Mouse (Mus musculus) spleen, postnatal 10 days (tissue): ENCODE data around the gene Gys1.
"Not testable (repeated sequence)": the region's sequence is repeated elsewhere in the genome, so short reads cannot be mapped to it uniquely, and the experiment has no call there.

Experiments
- DNase-seq, 2 experiments: peaks; one replicate each; pipeline ENCODE4 v3.0.0; 2021 to 2022; ENCODE audit warnings: low spot score in 2 of 2

The Gys1 gene

DNA sequence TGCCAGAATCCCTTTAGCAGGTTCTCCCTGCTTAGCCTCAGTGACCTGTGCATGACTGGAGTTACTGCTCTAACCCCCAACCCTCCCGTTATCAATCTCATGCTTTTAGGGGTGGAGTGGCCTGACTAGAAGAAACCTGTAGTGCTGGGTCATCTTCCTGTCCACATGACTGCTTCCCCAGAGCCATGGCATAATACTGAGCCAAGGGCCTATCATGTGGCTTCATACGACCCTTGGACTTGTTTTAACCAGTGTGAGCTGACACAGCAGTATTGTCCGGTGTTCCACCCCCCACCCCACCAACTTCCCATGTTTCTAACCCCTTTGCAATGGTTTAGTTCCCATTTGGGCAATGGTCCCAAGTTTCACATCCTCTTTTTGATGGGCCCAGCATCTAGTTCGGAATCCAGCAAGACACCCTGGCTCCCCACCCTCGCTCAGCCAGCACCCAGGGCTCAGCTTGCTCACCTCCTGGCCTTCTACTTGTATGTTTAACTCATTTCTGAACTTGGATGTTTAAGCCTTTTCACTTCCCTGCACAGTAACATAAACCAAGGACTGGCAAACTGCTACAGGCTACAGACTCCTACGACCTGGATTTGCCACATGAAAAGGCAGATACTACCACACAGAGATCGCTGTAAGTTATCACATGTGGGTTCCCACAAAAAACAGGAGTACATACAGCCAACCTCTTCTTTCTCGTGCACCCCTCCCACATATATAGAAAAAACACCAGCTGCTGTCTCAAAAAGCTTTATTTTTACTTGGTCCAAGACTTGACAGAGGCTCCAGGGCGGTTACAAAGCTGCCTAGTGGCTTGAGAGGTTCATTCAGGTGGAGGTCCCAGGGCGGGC lies 22.8 kb downstream of the Gys1 start:
- DNase-seq, result no peak

DNA sequence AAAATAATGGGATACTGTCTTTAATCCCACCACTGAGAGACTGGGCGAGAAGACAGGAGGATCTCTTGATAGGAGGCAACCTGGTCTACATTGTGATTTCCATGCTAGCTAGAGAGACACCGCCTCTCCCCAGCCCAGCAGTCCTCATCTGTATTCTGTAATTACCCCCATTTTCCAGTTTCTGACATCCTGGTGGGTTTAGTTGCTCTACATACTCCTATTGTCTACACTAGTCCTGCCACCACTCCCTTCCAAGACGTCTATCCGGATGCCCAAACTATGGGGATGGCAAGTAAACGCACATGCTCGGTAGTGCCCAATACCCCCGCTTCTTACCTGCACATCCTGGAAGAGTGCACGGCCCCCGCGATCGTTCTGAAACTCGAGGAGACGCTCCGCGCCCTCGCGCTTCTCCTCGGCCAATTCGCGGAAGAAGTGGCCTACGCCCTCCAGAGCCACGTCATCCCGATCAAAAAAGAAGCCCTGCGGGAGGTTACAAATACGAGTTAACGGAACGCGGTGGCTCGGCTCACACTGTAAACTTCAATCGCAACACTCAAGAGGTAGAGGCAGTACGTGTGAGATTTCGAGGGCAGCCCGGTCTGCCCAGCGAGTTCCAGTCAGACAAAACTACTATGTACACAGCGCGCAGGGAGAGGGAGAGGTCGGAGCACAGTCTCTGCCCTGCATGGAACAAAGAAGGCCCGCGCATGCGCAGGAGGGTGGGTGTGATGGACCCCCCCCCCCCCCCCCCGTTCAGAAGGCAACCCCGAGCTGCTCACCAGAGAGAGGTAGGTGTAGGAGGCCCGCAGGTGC lies 24.3 kb downstream of the Gys1 start:
- DNase-seq, result peak; percentile 78 to 90

DNA sequence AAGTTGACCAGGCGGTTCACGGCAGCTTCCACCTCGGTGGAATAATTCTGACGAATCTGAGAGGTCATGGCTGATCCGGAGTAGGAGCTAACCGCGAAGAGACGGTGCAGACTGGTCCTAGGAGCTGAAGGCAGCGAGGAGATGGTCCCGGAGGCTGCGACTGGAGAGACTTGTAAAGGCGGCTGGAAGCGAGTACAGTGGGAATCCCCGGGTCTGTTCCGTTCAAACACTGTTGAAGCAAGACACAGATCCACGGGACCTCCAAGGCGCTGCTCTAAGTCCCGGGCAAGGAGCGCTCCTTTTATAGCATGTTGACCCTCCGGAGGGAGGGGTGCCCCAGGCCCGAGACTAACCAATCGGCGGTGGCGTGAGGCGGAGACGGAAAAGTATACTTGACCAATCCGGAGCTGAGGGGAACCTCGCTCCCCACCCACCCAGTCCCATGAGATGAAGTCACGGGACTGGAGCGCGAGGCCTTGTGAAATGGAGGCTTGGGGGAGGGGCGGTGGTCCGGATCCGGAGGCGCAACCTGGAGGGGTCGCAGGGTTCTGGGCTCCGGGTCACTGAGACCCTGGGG lies 25.0 kb downstream of the Gys1 start, which contains the start of gene Ftl1:
Gene Ftl1, minus strand, starts transcription at position 321 of the 577 bp plus-strand sequence.
- peak; percentile 89 to 95 for DNase-seq

DNA sequence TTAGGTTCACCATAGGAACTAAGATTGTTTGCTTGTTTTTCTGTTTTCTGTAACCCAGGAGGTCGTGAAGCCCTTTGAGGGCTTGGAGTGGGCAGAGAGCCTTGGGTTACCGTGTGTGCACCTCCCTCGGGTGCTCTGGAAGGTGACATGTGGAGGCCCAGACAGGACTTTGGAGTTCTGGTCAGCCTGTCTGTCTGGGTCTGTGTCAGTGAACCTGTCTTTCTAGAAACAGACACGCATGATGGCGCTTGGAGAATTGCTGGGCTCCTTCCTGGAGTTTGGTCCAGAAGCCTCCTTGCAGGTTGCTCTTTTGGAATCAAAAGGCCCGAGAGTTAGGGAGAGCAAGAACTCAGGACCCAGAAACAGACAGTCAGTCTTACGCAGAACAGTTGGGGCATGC lies 25.7 kb downstream of the Gys1 start:
- DNase-seq, result peak; percentile 49 to 55

DNA sequence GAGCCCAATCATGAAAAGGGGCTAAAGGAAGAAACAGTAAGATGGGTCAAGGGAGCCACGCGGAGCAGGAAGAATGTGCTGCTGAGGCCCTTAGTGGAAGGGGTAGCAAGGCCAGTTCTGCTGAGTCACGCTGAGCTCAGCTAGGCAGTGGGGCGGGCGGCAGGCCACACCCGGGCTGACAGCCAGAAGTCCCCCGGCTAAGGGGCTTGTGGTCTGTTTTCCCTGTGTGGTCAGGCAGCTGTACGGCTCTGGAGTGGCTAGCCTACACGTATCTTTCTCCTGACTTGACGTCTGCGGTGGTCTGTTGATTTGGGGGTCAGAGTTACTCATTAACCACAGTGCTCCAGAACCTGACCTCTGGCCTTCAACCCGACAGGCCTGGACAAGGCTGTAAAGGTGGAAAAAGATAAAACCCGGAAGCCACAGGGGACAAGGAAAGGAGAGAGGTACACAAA lies 26.2 kb downstream of the Gys1 start:
- peak; percentile 82 to 90 for DNase-seq

DNA sequence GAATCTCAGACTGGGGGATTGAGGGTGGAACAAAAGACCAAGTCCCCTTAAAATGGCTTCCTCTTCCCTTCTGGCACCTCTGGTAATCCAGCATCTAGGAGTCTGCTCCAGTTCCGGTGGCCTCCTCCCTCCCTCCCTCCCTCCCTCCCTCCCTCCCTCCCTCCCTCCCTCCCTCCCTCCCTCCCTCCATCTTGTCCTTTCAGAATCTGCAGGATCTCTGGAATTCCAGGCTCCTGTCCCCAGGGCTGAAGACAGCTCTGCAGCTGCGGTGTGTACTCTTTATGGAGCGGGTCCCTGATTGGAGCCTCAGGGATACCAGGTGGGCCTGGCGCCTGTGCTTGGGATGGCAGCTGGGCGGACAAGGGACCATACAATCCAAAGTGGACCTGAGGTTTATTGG lies 26.7 kb downstream of the Gys1 start:
- DNase-seq, result no peak

DNA sequence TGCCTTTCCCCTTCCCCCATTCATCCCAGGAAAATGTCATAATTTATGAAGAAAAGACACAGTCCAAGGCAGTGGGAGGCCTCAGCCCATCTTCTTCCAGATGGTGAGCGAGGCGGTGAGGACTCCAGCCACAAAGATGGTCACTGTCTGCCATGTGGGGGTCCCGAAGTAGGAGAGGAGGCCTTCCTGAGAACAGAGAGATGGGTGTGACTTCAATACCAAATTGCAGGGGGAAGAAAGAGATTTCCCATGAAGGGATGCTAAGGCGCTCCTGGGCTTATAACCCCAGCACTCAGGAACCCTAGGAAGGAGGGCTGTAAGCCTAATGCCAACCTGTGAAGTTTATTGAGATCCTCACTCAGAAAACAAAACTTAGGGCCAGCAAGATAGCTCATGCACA lies 27.1 kb downstream of the Gys1 start:
- DNase-seq, result no peak

DNA sequence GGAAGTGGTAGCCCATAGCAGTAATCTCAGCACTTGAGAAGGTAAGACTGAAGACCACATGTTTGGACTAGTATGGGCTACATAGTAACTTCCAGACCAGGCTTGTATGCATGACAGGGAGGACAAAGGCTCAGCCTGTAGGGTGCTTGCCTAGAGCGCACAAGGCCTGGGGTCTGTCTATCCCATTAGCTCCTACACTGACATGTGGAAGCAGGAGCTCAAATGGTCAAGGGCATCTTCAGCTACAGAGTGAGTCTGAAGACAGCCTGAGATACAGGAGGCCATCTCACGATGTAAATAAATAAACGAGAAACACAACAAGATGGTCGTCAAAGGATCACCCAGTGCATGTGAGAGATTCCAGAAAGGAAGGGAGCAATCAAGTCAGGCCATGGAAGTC lies 27.7 kb downstream of the Gys1 start:
- no peak for DNase-seq

DNA sequence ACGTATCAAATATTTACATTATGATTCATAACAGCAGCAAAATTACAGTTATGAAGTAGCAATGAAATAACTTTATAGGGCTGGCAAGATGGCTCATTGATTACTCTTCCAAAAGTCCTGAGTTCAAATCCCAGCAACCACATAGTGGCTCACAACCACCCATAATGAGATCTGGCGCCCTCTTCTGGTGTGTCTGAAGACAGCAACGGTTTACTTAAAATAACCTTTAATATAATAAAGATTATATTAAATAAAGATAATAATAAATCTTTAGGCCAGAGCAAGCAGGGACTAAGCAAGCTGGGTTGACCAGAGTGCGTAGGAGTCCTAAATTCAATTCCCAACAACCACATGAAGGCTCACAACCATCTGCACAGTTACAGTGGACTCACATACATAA lies 28.2 kb downstream of the Gys1 start:
- not testable (repeated sequence) for DNase-seq

DNA sequence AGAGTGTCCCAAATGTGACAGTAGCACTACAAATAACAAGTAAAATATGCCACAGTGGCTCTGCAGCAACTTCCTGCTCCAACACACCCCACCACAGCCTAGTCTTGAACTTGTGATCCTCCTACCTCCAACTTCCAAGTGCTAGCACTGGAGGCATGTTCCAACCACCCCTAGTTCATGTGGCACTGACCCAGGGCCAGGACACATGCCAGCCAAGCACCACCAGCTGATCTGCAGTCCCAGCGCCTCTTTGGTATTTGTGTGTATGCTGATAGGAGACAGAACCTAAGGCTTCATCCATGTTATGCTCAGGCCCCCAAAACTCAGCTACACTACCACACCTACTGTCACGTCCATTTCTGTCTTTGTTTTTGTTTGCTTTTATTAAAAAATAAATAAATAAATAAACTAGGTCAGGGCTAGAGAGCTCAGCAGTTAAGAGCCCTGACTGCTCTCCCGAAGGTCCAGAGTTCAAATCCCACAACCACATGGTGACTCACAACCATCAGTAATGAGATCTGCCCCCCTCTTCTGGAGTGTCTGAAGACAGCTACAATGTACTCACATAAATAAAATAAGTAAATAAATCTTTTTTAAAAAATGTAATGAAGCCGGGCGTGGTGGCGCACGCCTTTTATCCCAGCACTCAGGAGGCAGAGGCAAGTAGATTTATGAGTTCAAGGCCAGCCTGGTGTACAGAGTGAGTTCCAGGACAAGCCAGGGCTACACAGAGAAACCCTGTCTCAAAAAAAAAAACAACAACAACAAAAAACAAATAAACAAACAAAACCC lies 29.5 kb downstream of the Gys1 start:
- no peak for DNase-seq

DNA sequence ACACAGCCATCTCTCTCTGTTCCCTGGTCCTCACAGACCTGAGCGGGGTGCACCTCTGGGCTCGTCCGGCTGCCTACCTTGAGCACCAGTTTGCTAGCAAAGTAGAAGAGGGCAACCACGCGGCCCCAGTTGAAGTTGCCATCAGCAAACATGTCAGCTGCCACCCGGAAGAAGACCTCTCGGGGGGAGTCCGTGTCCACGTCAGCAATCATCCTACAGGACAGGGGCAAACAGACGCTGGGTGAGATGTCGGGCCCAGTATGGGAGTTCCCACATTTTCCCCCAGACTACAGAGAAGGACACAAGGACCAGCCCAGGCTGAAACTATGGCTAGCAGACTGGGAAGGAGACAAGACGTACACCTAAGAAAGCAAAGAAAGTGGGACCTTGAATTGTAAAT lies 30.5 kb downstream of the Gys1 start:
- DNase-seq, result no peak

DNA sequence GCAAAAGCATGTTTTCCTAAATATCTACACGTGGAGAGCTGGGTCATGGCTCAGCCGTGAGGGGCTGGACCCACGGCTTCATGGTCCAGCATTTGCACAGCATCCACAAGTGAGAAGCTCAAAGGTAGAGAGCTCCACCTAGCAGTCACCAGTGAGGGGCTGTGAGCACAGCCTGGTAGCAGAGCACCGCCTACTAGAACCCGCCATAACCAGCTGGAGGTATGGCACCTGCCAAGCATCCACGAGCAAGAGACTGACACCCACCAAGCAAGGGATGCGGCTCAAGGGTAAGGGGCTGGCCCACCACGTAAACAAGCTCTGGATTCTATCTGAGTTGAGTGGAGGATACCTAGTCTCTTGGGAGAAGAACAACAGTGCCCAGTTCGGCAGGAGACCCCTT lies 30.9 kb downstream of the Gys1 start:
- no peak for DNase-seq

DNA sequence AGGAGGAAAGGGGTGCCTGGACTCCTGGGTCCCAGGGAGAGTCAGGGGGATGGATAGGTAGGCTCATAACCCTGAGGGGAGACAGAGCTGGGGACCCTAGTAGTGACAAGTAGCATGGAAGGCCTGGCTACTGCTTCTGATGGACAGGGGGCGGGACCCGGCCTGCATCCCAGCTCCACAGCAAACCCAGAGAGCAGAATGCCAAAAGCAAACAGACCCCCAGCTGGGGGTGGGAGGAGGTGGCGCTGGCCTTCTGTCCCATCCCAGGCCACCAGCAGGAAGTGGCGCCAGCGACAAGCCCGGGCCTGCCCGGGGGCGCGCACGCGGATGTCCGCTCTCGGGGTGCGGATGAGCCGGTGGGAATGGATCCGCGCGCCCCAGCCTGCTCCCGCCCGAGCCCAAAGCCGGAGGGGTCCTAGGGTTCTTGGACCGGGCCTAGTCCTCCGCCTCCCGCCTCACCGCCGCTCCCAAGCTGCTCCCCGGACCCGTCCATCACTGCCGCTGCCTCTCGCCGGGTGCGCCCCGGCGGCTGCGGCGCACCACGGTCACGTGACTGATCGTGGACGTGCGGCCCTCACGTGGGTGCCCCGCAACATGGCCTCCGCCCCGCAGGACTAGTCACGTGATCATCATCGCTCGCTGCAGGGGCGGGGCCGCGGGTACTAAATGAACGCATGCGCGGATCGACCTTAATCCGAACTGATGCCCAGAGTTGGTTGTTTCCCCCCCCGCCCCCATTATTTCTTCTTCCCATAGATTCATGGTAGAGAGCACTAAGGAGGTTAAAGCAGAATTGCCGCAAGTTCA lies 31.8 kb downstream of the Gys1 start, which contains the start of gene Bax:
Gene Bax, minus strand, starts transcription at position 616 of the 807 bp plus-strand sequence.
- peak; percentile 91 to 97 for DNase-seq

DNA sequence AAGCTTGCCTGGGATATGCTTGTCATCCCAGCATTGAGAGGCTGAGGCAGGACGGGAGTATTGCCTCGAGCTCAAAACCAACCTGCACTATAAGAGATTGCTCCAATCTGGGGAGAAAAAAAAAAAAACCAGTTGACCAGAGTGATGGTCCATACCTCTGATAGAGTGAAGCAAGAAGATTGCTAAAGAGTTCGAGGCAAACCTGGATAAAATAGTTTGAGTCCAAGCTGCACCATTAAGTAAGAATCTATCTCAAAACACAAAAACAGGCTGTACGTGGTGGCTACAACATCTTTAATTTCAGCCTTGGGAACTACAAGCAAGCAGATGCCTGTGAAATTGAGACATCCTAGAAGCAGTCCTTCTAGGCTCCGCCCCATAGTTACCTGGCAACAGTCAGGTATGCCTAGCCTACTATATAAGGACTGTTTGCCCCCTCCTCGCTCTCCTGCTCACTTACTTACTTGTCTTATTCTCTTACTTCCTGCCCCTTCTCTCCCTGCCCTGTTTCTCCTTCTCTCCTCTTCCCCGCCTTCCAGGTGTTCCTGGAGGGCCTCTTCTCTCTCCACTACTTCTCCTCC lies 32.5 kb downstream of the Gys1 start:
- DNase-seq, result no peak

DNA sequence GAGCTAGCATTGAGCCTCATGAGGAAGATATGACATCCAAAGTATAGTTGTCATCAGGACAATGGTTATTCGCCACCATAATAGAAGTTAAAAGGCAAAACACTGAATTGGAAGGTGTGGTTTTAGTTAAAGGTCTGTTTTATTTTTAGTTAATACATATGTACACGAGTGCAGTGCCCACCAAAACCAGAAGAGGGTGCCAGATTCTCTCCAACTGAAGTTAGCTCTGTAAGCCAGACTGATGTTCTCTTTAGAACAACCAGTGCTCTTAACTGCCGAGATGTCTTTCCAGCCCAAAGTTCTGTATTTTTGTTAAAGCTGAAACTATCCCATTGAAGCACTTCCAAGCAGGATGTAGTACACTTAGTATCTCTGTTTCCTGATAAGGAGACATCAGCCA lies 36.2 kb downstream of the Gys1 start:
- peak; percentile 79 to 90 for DNase-seq

DNA sequence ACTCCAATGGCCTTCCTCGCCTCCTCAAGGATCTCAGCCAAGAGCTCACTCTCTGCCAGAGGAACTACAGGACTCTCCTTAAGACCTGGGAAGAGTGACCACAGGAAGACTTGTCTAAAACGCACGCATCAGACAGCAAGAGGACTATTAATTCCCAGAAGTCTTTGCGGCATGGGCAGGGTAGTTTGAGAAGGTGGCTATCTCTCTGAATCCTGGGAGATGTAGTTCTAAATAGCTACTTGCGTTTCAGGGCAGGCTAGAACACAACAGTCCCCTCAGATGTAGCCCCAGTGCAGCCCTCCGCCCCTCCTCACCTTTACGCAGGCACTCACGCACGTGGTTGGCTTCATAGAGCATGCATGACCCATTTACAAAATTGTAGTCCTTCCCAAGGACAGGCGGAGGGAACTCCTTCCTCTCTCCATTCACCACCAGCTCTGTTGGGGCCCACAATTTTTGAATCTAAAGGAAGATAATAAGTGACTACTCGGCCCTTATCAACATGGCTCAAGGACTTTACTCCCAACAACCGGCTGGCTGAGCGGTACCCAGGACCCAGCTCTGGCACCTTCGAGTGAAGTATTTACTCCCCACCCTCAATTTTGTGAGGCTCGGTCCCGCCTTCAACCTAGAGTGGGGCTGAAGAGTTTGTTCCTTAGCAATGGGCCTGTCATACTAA lies 40.8 kb downstream of the Gys1 start:
- DNase-seq, result no peak

DNA sequence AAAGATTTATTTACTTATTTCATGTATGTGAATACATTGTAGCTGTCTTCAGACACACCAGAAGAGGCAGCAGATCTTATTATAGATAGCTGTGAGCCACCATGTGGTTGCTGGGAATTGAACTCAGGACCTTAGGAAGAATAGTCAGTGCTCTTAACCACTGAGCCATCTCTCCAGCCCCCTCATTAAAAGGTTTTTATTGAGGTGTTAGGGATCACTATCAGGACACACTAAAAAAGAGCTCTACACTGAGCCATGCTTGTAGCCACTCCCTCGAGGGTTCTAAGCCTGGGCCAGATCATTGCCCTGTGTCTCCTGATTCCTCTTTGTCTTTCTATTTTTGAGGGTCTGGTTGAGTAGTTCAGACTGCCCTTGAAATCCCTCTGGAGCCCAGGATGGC lies 41.8 kb downstream of the Gys1 start:
- no peak for DNase-seq

DNA sequence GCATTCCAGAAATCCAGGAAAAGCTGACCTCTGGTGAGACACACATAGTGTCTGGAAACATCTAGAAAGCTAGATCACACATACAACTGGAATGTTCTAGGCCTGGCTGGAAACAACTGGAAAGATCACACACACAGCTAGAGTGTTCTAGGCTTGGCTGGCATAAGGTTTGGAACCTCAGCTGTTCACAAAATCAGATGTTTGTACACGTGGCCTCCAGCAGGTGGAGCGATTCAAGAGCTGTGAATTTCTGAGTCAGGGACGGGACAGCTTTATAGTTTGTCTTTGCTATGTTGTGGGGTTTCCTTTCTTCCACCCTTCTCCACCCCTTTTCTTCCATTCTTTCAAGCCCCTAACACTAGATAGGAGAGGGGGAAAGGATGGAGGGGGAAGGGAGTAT lies 42.4 kb downstream of the Gys1 start:
- peak; percentile 45 to 80 for DNase-seq

DNA sequence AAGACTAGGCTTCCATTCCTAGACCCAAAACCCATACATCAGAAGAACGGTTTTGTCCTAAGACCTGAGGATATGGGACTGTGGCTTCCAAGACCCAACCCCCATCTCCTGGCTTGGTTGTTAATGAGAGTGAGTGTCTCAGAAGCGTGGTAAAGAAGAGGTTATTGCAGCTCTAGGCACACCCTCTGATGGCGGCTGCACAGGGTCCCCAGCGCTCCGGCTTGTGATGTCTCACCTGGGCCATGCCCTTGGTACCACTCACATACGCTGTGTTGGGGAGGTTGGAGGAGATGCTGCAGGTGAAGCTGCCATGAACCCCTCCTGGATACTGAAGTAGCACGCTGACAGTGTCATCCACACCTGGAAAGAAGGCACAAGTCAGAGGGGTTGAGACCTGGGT lies 44.1 kb downstream of the Gys1 start:
- no peak for DNase-seq

DNA sequence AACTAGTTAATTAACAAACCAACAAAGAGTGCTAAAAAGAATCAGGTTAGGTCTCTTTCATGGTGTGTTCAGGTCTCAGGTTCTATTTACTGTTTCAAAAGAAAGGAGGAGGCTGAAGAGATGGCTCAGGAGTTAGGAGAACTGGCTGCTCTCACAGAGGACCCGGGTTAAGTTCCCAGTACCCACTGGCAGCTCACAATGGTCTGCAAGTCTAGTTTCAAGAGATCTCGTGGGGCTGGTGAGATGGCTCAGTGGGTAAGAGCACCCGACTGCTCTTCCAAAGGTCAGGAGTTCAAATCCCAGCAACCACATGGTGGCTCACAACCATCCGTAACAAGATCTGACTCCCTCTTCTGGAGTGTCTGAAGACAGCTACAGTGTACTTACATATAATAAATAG lies 45.7 kb downstream of the Gys1 start:
- not testable (repeated sequence) for DNase-seq
